ENCODE assay signal across 10 mouse cellular contexts in genomic region chr13:55474621-55475069, GRCm38 (mm10). TPM values are rescaled to one million over a fixed set of nuclear protein-coding genes. Genes with fewer than 3 reads are reported as not detected.
DNase-seq lines count a peak whose midpoint lies in the region; ATAC-seq and TF ChIP-seq lines count a peak whose summit lies in the region.
"Had no signal": no experiment of that assay in that cellular context is flagged by ENCODE, and none has a peak within 500 bp of the region (broad histone marks: within the 10 kb centered on the region; RNA-seq: fewer than 3 reads in every experiment).

No protein-coding gene starts in this region.

- H3K4me1 ChIP-seq in forebrain, embryonic 13.5 days: peaks cover 67% of the 10 kb centered on the region

- H3K27ac ChIP-seq in left cerebral cortex, adult 2 months: peak overlapping the region; percentile 56
- peak overlapping the region; percentile 82 for H3K27ac ChIP-seq in forebrain, embryonic 13.5 days

- peaks cover 67% of the 10 kb centered on the region for H3K36me3 ChIP-seq in forebrain, embryonic 13.5 days (ENCODE audit: poor library complexity, severe bottlenecking)

- peak in 1 of 2 experiments; percentile 69 for DNase-seq in left cerebral cortex, adult 2 months (ENCODE audit: extremely low spot score in 1 of 2, low spot score in 2 of 2)
- DNase-seq in left cerebral cortex, adult 11 months (ENCODE audit: low spot score): no peak
- peak; percentile 81 to 89 for DNase-seq in left cerebral cortex, postnatal 25 days (ENCODE audit: low spot score in 2 of 2)
- DNase-seq in retina, embryonic 14.5 days (ENCODE audit: low spot score): peak; percentile 66
- DNase-seq in liver: no peak
- DNase-seq in gastrocnemius, postnatal 14 days: no peak
- no peak for DNase-seq in spleen, adult 18-20 months

- peak; percentile 32 for ATAC-seq in forebrain, embryonic 13.5 days

- H3K27me3 ChIP-seq in forebrain, embryonic 13.5 days: no peaks in the 10 kb centered on the region

- peak overlapping the region; percentile 39; the same call in 1 of the 2 replicates for H3K9ac ChIP-seq in forebrain, embryonic 13.5 days

- intact Hi-C loops in left cerebral cortex, adult 2 months (cut with DNase I): loop anchor here (5.0 kb wide), 1 partner anchor 147 kb away; the partner anchor contains the start of gene Mxd3
- intact Hi-C loops in left cerebral cortex, postnatal 25 days (cut with DNase I): no loop called here
- intact Hi-C loops in gastrocnemius, postnatal 14 days (cut with DNase I; ENCODE audit: low total_unique reads): loop anchor here (5.0 kb wide), 1 partner anchor 38 kb away; the partner anchor contains the start of gene Pdlim7

- no peaks in the 10 kb centered on the region for H3K9me3 ChIP-seq in forebrain, embryonic 13.5 days (replicated peaks)

- peak overlapping the region; percentile 98 for H3K4me2 ChIP-seq in forebrain, embryonic 13.5 days

- TF ChIP-seq CTCF in left cerebral cortex, adult 2 months (IDR thresholded peaks at IDR 0.05): no peak

- WGBS in forebrain, embryonic 13.5 days: 16% methylated on average over 5 of the region's 5 CpGs

- no peak overlapping the region for H3K4me3 ChIP-seq in left cerebral cortex, adult 2 months
- no peak overlapping the region for H3K4me3 ChIP-seq in forebrain, embryonic 13.5 days
- H3K4me3 ChIP-seq: erythroblast, embryonic 14.5 days had no signal

RNA-seq across cellular contexts. Expression of gene Prr7, which starts 10.6 kb away (rescaled TPM):
- 10 to 100 TPM; 77.6 to 80.2 TPM for total RNA-seq in left cerebral cortex, adult 2 months (2021)
- polyA plus RNA-seq in forebrain, embryonic 13.5 days (2015; fragmentation: Nextera tagmentation; extraction: Ambion mirVana): 1.6 and 2.2 TPM in 2 replicates
- total RNA-seq in left cerebral cortex, postnatal 25 days (2021): 10 to 100 TPM; 80.1 to 85.9 TPM
- total RNA-seq in gastrocnemius, postnatal 14 days (2021): 1 to 10 TPM; 1.0 to 1.6 TPM
- polyA plus RNA-seq: liver, embryonic 16.5 days had no signal

RNA-seq across cellular contexts. Expression of gene Dbn1, which starts 13.3 kb away (rescaled TPM):
- 100 to 1,000 TPM; 303 to 325 TPM for total RNA-seq in left cerebral cortex, adult 2 months (2021)
- 639 and 641 TPM in 2 replicates for polyA plus RNA-seq in forebrain, embryonic 13.5 days (2015; fragmentation: Nextera tagmentation; extraction: Ambion mirVana)
- 100 to 1,000 TPM; 287 to 295 TPM for total RNA-seq in left cerebral cortex, postnatal 25 days (2021)
- 10 to 100 TPM; 31.3 to 37.5 TPM for total RNA-seq in gastrocnemius, postnatal 14 days (2021)

RNA-seq across cellular contexts. Expression of gene Grk6, which starts 29.8 kb away (rescaled TPM):
- 10 to 100 TPM; 61.2 to 66.2 TPM for total RNA-seq in left cerebral cortex, adult 2 months (2021)
- 24.9 and 26.9 TPM in 2 replicates for polyA plus RNA-seq in forebrain, embryonic 13.5 days (2015; fragmentation: Nextera tagmentation; extraction: Ambion mirVana)
- total RNA-seq in left cerebral cortex, postnatal 25 days (2021): 10 to 100 TPM; 64.0 to 68.0 TPM
- total RNA-seq in gastrocnemius, postnatal 14 days (2021): 10 to 100 TPM; 12.1 to 12.6 TPM

RNA-seq across cellular contexts. Expression of gene Pdlim7, which starts 38.8 kb away (rescaled TPM):
- total RNA-seq in left cerebral cortex, adult 2 months (2021): 100 to 1,000 TPM in 1 of 2 experiments, 10 to 100 TPM in 1; 94.9 to 114 TPM
- polyA plus RNA-seq in forebrain, embryonic 13.5 days (2015; fragmentation: Nextera tagmentation; extraction: Ambion mirVana): 152 and 157 TPM in 2 replicates
- 10 to 100 TPM; 89.6 to 96.1 TPM for total RNA-seq in left cerebral cortex, postnatal 25 days (2021)
- total RNA-seq in gastrocnemius, postnatal 14 days (2021): 100 to 1,000 TPM; 588 to 612 TPM

RNA-seq across cellular contexts. Expression of gene F12, which starts 48.1 kb away (rescaled TPM):
- 1 to 10 TPM in 1 of 2 experiments, under 1 TPM in 1; 0.95 to 1.3 TPM for total RNA-seq in left cerebral cortex, adult 2 months (2021)
- not detected in 2 replicates for polyA plus RNA-seq in forebrain, embryonic 13.5 days (2015; fragmentation: Nextera tagmentation; extraction: Ambion mirVana)
- total RNA-seq in left cerebral cortex, postnatal 25 days (2021): under 1 TPM; 0.57 to 0.62 TPM
- total RNA-seq in gastrocnemius, postnatal 14 days (2021): not detected

Comparison
In these comparisons a context has a peak if more than half of its experiments do, and no peak if none do; other contexts are left out.
1. DNase-seq: peak in left cerebral cortex, postnatal 25 days (2 of 2) and retina, embryonic 14.5 days (single experiment); none in left cerebral cortex, adult 11 months (single experiment), liver (single experiment), gastrocnemius, postnatal 14 days (single experiment) and spleen, adult 18-20 months (0 of 2).
2. RNA of gene Prr7, which starts 10.6 kb away (total RNA-seq): 80.1 to 85.9 TPM in left cerebral cortex, postnatal 25 days and 77.6 to 80.2 TPM in left cerebral cortex, adult 2 months; 1.0 to 1.6 TPM in gastrocnemius, postnatal 14 days; every median in the first group is over 10 times any median in the second.
3. RNA of gene Dbn1, which starts 13.3 kb away (total RNA-seq): 303 to 325 TPM in left cerebral cortex, adult 2 months and 287 to 295 TPM in left cerebral cortex, postnatal 25 days; 31.3 to 37.5 TPM in gastrocnemius, postnatal 14 days; every median in the first group is over 4 times any median in the second.
4. RNA of gene Grk6, which starts 29.8 kb away (total RNA-seq): 64.0 to 68.0 TPM in left cerebral cortex, postnatal 25 days and 61.2 to 66.2 TPM in left cerebral cortex, adult 2 months; 12.1 to 12.6 TPM in gastrocnemius, postnatal 14 days; every median in the first group is over 4 times any median in the second.